Mouse (Mus musculus) lung, postnatal 0 days (tissue): ENCODE measurements around the gene Ccdc126.

ENCODE experiments used
- CTCF ChIP-seq: IDR thresholded peaks from 2 replicates; pipeline ENCODE4 v1.5.1; 2016; ENCODE audit warnings: antibody characterized with exemption, mild to moderate bottlenecking
- EP300 ChIP-seq: IDR thresholded peaks from 2 replicates; pipeline ENCODE4 v1.6.1; 2016; ENCODE audit warnings: antibody characterized with exemption, mild to moderate bottlenecking, control low read depth

DNA sequence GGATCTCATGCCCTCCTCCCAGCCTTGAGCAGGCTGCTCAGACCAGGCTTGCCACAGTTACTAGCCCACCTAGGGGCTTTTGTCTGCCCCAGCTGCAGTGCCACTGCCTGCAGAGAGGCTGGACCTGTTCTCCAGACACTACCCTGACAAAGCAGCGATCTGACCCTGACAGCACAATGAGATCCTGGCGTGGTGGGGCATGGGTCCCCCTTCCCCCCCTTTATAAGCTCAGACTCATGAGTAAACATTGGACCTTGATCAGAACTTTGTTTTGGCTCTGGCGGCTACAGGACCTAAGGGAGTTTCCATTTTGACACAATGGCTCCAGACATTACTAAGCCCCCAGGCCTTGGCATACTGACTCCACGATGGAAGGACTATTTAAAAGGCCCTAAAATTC is 45.1 kb upstream of the Ccdc126 start:
- TF ChIP-seq CTCF, result no peak
- TF ChIP-seq EP300, result no peak
